Mouse (Mus musculus): ENCODE measurements at regions not wholly inside any gene's neighbourhood (a gene's known extent, or its start where the extent isn't known, plus 50 kb on each side); places are given as distances from the start of the nearest gene placed in this dataset.
A peak's percentile ranks its signal among the peaks of the same experiment; 100 is the strongest.

GRCm38 (mm10) chr4:125266212-125266611 lies 138.6 kb upstream of the Zc3h12a start:
- H3K9ac ChIP-seq (ENCODE audit: low read depth, low read length), result no peak overlapping the region
- no peak overlapping the region for H3K4me2 ChIP-seq (replicated peaks; ENCODE audit: low read depth)
- 50% methylated on average over 1 of the region's 1 CpGs for WGBS
- ATAC-seq, result no peak
- no peak overlapping the region for H3K4me3 ChIP-seq (ENCODE audit: low read depth, low read length)
- H3K36me3 ChIP-seq (ENCODE audit: control insufficient read depth, insufficient read depth), result no peaks in the 10 kb centered on the region
- no peaks in the 10 kb centered on the region for H3K4me1 ChIP-seq (replicated peaks; ENCODE audit: control insufficient read depth, insufficient read depth, low read length)
- TF ChIP-seq CTCF (IDR thresholded peaks at IDR 0.05; ENCODE audit: low read depth), result no peak
- H3K27ac ChIP-seq (ENCODE audit: low read depth, low read length), result no peak overlapping the region
- H3K9me3 ChIP-seq (ENCODE audit: control insufficient read depth), result no peaks in the 10 kb centered on the region
- no peaks in the 10 kb centered on the region for H3K27me3 ChIP-seq (replicated peaks; ENCODE audit: control insufficient read depth, insufficient read depth, low read length)

- peak; percentile 79 for TF ChIP-seq CTCF (IDR thresholded peaks at IDR 0.05; ENCODE audit: low read depth)
Measured at GRCm38 (mm10) chr4:125265575-125265974, 137.9 kb upstream of the Zc3h12a start.

GRCm38 (mm10) chr4:125265065-125265464 lies 137.4 kb upstream of the Zc3h12a start:
- Histone ChIP-seq H3K4me3 (ENCODE audit: low read depth, low read length) (no peak overlapping the region), H3K27me3 (replicated peaks; ENCODE audit: control insufficient read depth, insufficient read depth, low read length) (no peaks in the 10 kb centered on the region), H3K4me1 (replicated peaks; ENCODE audit: control insufficient read depth, insufficient read depth, low read length) (no peaks in the 10 kb centered on the region), H3K9ac (ENCODE audit: low read depth, low read length) (no peak overlapping the region), H3K36me3 (ENCODE audit: control insufficient read depth, insufficient read depth) (no peaks in the 10 kb centered on the region), H3K27ac (ENCODE audit: low read depth, low read length) (no peak overlapping the region), H3K9me3 (ENCODE audit: control insufficient read depth) (no peaks in the 10 kb centered on the region), H3K4me2 (replicated peaks; ENCODE audit: low read depth) (no peak overlapping the region)
- TF ChIP-seq CTCF (IDR thresholded peaks at IDR 0.05; ENCODE audit: low read depth), result no peak
- ATAC-seq, result no peak
- 45% methylated on average over 7 of the region's 7 CpGs for WGBS

More at GRCm38 (mm10) chr4:125265575-125265974, 137.9 kb upstream of the Zc3h12a start:
- no peak overlapping the region for H3K4me3 ChIP-seq (ENCODE audit: low read depth, low read length)
- no peak overlapping the region for H3K4me2 ChIP-seq (replicated peaks; ENCODE audit: low read depth)
- 14% methylated on average over 5 of the region's 5 CpGs for WGBS
- H3K27ac ChIP-seq (ENCODE audit: low read depth, low read length), result no peak overlapping the region
- no peaks in the 10 kb centered on the region for H3K4me1 ChIP-seq (replicated peaks; ENCODE audit: control insufficient read depth, insufficient read depth, low read length)
- no peaks in the 10 kb centered on the region for H3K27me3 ChIP-seq (replicated peaks; ENCODE audit: control insufficient read depth, insufficient read depth, low read length)
- no peaks in the 10 kb centered on the region for H3K36me3 ChIP-seq (ENCODE audit: control insufficient read depth, insufficient read depth)
- no peak overlapping the region for H3K9ac ChIP-seq (ENCODE audit: low read depth, low read length)
- H3K9me3 ChIP-seq (ENCODE audit: control insufficient read depth), result no peaks in the 10 kb centered on the region
- ATAC-seq, result no peak

GRCm38 (mm10) chr4:125261547-125261946 lies 133.9 kb upstream of the Zc3h12a start:
- H3K4me2 ChIP-seq (replicated peaks; ENCODE audit: low read depth), result no peak overlapping the region
- WGBS, result 57% methylated on average over 8 of the region's 8 CpGs

GRCm38 (mm10) chr4:125259306-125259705 lies 131.7 kb upstream of the Zc3h12a start:
- no peak overlapping the region for H3K9ac ChIP-seq (ENCODE audit: low read depth, low read length)
- H3K36me3 ChIP-seq (ENCODE audit: control insufficient read depth, insufficient read depth), result no peaks in the 10 kb centered on the region
- 36% methylated on average over 10 of the region's 10 CpGs for WGBS
- no peaks in the 10 kb centered on the region for H3K4me1 ChIP-seq (replicated peaks; ENCODE audit: control insufficient read depth, insufficient read depth, low read length)
- H3K4me2 ChIP-seq (replicated peaks; ENCODE audit: low read depth), result no peak overlapping the region
- H3K9me3 ChIP-seq (ENCODE audit: control insufficient read depth), result no peaks in the 10 kb centered on the region
- H3K4me3 ChIP-seq (ENCODE audit: low read depth, low read length), result no peak overlapping the region
- TF ChIP-seq CTCF (IDR thresholded peaks at IDR 0.05; ENCODE audit: low read depth), result no peak
- H3K27me3 ChIP-seq (replicated peaks; ENCODE audit: control insufficient read depth, insufficient read depth, low read length), result no peaks in the 10 kb centered on the region
- no peak overlapping the region for H3K27ac ChIP-seq (ENCODE audit: low read depth, low read length)
- ATAC-seq, result no peak

More at GRCm38 (mm10) chr4:125261547-125261946, 133.9 kb upstream of the Zc3h12a start:
- ATAC-seq, result no peak
- Histone ChIP-seq H3K27me3 (replicated peaks; ENCODE audit: control insufficient read depth, insufficient read depth, low read length) (no peaks in the 10 kb centered on the region), H3K27ac (ENCODE audit: low read depth, low read length) (no peak overlapping the region), H3K9ac (ENCODE audit: low read depth, low read length) (no peak overlapping the region), H3K4me3 (ENCODE audit: low read depth, low read length) (no peak overlapping the region), H3K4me1 (replicated peaks; ENCODE audit: control insufficient read depth, insufficient read depth, low read length) (no peaks in the 10 kb centered on the region), H3K9me3 (ENCODE audit: control insufficient read depth) (no peaks in the 10 kb centered on the region), H3K36me3 (ENCODE audit: control insufficient read depth, insufficient read depth) (no peaks in the 10 kb centered on the region)
- TF ChIP-seq CTCF (IDR thresholded peaks at IDR 0.05; ENCODE audit: low read depth), result no peak

- TF ChIP-seq CTCF (IDR thresholded peaks at IDR 0.05; ENCODE audit: low read depth), result no peak
- no peak for ATAC-seq
- H3K27ac ChIP-seq (ENCODE audit: low read depth, low read length), result no peak overlapping the region
- no peaks in the 10 kb centered on the region for H3K4me1 ChIP-seq (replicated peaks; ENCODE audit: control insufficient read depth, insufficient read depth, low read length)
- no peaks in the 10 kb centered on the region for H3K36me3 ChIP-seq (ENCODE audit: control insufficient read depth, insufficient read depth)
- H3K4me2 ChIP-seq (replicated peaks; ENCODE audit: low read depth), result no peak overlapping the region
- 52% methylated on average over 6 of the region's 6 CpGs for WGBS
- H3K9ac ChIP-seq (ENCODE audit: low read depth, low read length), result no peak overlapping the region
- no peaks in the 10 kb centered on the region for H3K27me3 ChIP-seq (replicated peaks; ENCODE audit: control insufficient read depth, insufficient read depth, low read length)
- H3K4me3 ChIP-seq (ENCODE audit: low read depth, low read length), result no peak overlapping the region
- no peaks in the 10 kb centered on the region for H3K9me3 ChIP-seq (ENCODE audit: control insufficient read depth)
Measured at GRCm38 (mm10) chr4:125257916-125258315, 130.3 kb upstream of the Zc3h12a start.

GRCm38 (mm10) chr4:125253161-125253560 lies 125.5 kb upstream of the Zc3h12a start:
- no peaks in the 10 kb centered on the region for H3K4me1 ChIP-seq (replicated peaks; ENCODE audit: control insufficient read depth, insufficient read depth, low read length)
- 80% methylated on average over 3 of the region's 3 CpGs for WGBS
- H3K27me3 ChIP-seq (replicated peaks; ENCODE audit: control insufficient read depth, insufficient read depth, low read length), result no peaks in the 10 kb centered on the region
- no peaks in the 10 kb centered on the region for H3K9me3 ChIP-seq (ENCODE audit: control insufficient read depth)
- H3K4me3 ChIP-seq (ENCODE audit: low read depth, low read length), result no peak overlapping the region
- no peaks in the 10 kb centered on the region for H3K36me3 ChIP-seq (ENCODE audit: control insufficient read depth, insufficient read depth)
- no peak for TF ChIP-seq CTCF (IDR thresholded peaks at IDR 0.05; ENCODE audit: low read depth)
- H3K9ac ChIP-seq (ENCODE audit: low read depth, low read length), result no peak overlapping the region
- ATAC-seq, result no peak
- no peak overlapping the region for H3K4me2 ChIP-seq (replicated peaks; ENCODE audit: low read depth)
- H3K27ac ChIP-seq (ENCODE audit: low read depth, low read length), result no peak overlapping the region
